Mouse (Mus musculus) MEL (cell line): ENCODE measurements around the gene Sparc.

Experiments used
- BHLHE40 ChIP-seq: IDR thresholded peaks from 2 replicates; pipeline ENCODE4 v1.6.1; 2012; ENCODE audit warnings: low read depth, mild to moderate bottlenecking, inconsistent platforms, low read length, improper control_type of control experiment, borderline replicate concordance
- CTCF ChIP-seq, 3 experiments: IDR thresholded peaks in 2 of 3; conservative IDR thresholded peaks in 1 of 3; 2 replicates each; pipeline ENCODE4 v1.5.1; 2011 to 2012; ENCODE audit warnings: low read length in 3 of 3, low read depth in 2 of 3, mild to moderate bottlenecking in 2 of 3, improper control_type of control experiment in 1 of 3, inconsistent platforms in 1 of 3, mixed read lengths in 1 of 3, moderate library complexity in 1 of 3; ENCODE audit not compliant: control insufficient read depth in 1 of 3, insufficient read depth in 1 of 3, poor library complexity in 1 of 3, severe bottlenecking in 1 of 3
- EP300 ChIP-seq, 2 experiments: IDR thresholded peaks; 2 replicates each; pipeline ENCODE4 v1.6.1; 2011; ENCODE audit warnings: improper control_type of control experiment in 2 of 2, low read length in 2 of 2, low read depth in 1 of 2, mild to moderate bottlenecking in 1 of 2
- GABPA ChIP-seq: IDR thresholded peaks from 2 replicates; pipeline ENCODE4 v1.6.1; 2012; ENCODE audit warnings: low read depth, mild to moderate bottlenecking, inconsistent platforms, low read length, improper control_type of control experiment, moderate library complexity
- RCOR1 ChIP-seq: IDR thresholded peaks from 2 replicates; pipeline ENCODE4 v1.6.1; 2012; ENCODE audit warnings: low read depth, mild to moderate bottlenecking, inconsistent platforms, low read length, improper control_type of control experiment

DNA sequence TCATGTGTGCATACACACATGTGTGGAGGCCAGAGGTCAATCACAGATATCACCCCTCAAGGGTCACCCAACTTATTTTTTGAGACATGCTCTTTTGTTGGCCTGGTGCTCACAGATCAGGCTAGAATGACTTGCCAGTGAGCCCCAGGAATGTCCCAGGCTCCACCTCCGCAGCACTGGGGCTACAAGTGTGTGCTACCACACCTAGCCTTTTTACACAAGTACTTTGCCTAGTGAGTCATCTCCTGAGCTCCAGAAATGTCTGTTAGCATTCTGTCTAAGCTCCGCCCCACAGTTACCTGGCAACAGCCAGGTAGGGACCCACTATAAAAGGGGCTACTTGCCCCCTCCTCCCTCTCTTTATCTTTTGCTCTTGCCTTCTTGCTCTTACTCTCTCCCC is 22.1 kb downstream of the Sparc start:
- no peak for TF ChIP-seq BHLHE40
- no peak for TF ChIP-seq RCOR1
- no peak for TF ChIP-seq CTCF (IDR thresholded peaks at IDR 0.05 in 2 of 3, conservative IDR thresholded peaks at IDR 0.05 in 1 of 3; ENCODE audit: control insufficient read depth in 1 of 3, insufficient read depth in 1 of 3, low read depth in 2 of 3, low read length in 3 of 3, poor library complexity in 1 of 3, severe bottlenecking in 1 of 3)
- TF ChIP-seq GABPA = no peak
- TF ChIP-seq EP300 (IDR thresholded peaks at IDR 0.05; ENCODE audit: low read depth in 1 of 2, low read length in 2 of 2) = no peak
